Mouse (Mus musculus) Patski (cell line): ENCODE measurements around the gene Vmn2r108. TPM values are rescaled to one million over a fixed set of nuclear protein-coding genes. Genes with fewer than 3 reads are reported as not detected.
"Not testable (repeated sequence)": the region's sequence is repeated elsewhere in the genome, so short reads cannot be mapped to it uniquely, and the experiment has no call there.

Experiments
- ATAC-seq: fragments of 100-300 bp; one replicate; pipeline ENCODE4 v1.8.0; 2021
- CTCF ChIA-PET: fragments of 350-600 bp; sonication (Branson Sonifier 250); formaldehyde crosslinking; loops from one replicate; lab custom pipeline; 2022; ENCODE audit warnings: inconsistent platforms; lab: Charles Lee
- POLR2A ChIA-PET: fragments of 350-600 bp; sonication (Branson Sonifier 250); formaldehyde crosslinking; loops from one replicate; lab custom pipeline; 2022; ENCODE audit warnings: antibody characterized with exemption, inconsistent platforms; lab: Charles Lee
- DNase-seq: peaks from one replicate; pipeline ENCODE4 v3.0.0-alpha.2; 2011; ENCODE audit warnings: low read depth, low spot score
- H3K27me3 ChIP-seq: fragments of 371-371 bp; one replicate; pipeline ENCODE4 v1.5.1; 2021
- CTCF ChIP-seq: fragments of 100-300 bp; IDR thresholded peaks from one replicate; pipeline ENCODE4 v1.5.1; 2021
- in situ Hi-C: fragments of 300-500 bp; cut with MboI; formaldehyde crosslinking; loops from 3 replicates; pipeline ENCODE4 v1.11.1; 2018; ENCODE audit warnings: low pct_unique_long_range_greater_than_20kb, mixed read lengths
- polyA plus RNA-seq: library from polyadenylated mRNA; unstranded; gene quantifications from one replicate; pipeline ENCODE4 v1.2.3, GENCODE M21; 2021

Vmn2r108 gene
- polyA plus RNA-seq = not detected

- in situ Hi-C loops = no loop called here
- ChIA-PET POLR2A (no interaction called here), CTCF (no interaction called here)
- H3K27me3 ChIP-seq = no peaks in the 10 kb centered on the region
- ATAC-seq (no peak), DNase-seq (no peak)
- TF ChIP-seq CTCF = no peak
Observed at GRCm38 (mm10) chr17:20481231-20481630, at the start of gene Vmn2r108. Gene Vmn2r108, minus strand, starts transcription at chr17:20481331.

- DNase-seq, H3K27me3 ChIP-seq, ATAC-seq, in situ Hi-C loops, POLR2A ChIA-PET, CTCF ChIA-PET: not testable (repeated sequence)
Observed at GRCm38 (mm10) chr17:20508247-20508646, 27.1 kb upstream of the Vmn2r108 start.

GRCm38 (mm10) chr17:20497858-20498257 lies 16.7 kb upstream of the Vmn2r108 start, which contains the start of gene Vmn1r225:
Gene Vmn1r225, plus strand, starts transcription at chr17:20498158.
- POLR2A ChIA-PET = no interaction called here
- no peak for TF ChIP-seq CTCF
- ATAC-seq = no peak
- DNase-seq = no peak
- no peaks in the 10 kb centered on the region for H3K27me3 ChIP-seq
- CTCF ChIA-PET = no interaction called here
- in situ Hi-C loops = no loop called here

GRCm38 (mm10) chr17:20473311-20473710 lies 7.8 kb downstream of the Vmn2r108 start:
- H3K27me3 ChIP-seq = no peaks in the 10 kb centered on the region
- ChIA-PET CTCF (no interaction called here), POLR2A (no interaction called here)
- no peak for DNase-seq
- in situ Hi-C loops = no loop called here
- no peak for TF ChIP-seq CTCF
- no peak for ATAC-seq

GRCm38 (mm10) chr17:20439263-20439662 lies 41.9 kb downstream of the Vmn2r108 start:
- in situ Hi-C loops = no loop called here

GRCm38 (mm10) chr17:20413846-20414245 lies 67.3 kb downstream of the Vmn2r108 start, which contains the start of gene Vmn1r224:
Gene Vmn1r224, plus strand, starts transcription at chr17:20414146.
- no peak for TF ChIP-seq CTCF
- ChIA-PET POLR2A (no interaction called here), CTCF (no interaction called here)
- in situ Hi-C loops = no loop called here
- DNase-seq (no peak), ATAC-seq (no peak)
- no peaks in the 10 kb centered on the region for H3K27me3 ChIP-seq

More at GRCm38 (mm10) chr17:20439263-20439662, 41.9 kb downstream of the Vmn2r108 start:
- no peaks in the 10 kb centered on the region for H3K27me3 ChIP-seq
- ChIA-PET CTCF (no interaction called here), POLR2A (no interaction called here)
- no peak for TF ChIP-seq CTCF
- DNase-seq (no peak), ATAC-seq (no peak)

Other genes with a start within 250 kb of the Vmn2r108 start
- gene Vmn2r105, start 246.3 kb downstream of the Vmn2r108 start, polyA plus RNA-seq = not detected
- not detected for gene Vmn2r106, start 195.8 kb downstream of the Vmn2r108 start, polyA plus RNA-seq
- gene Vmn2r107, start 136.1 kb downstream of the Vmn2r108 start, polyA plus RNA-seq = not detected
- gene Vmn1r224, start 67.2 kb downstream of the Vmn2r108 start, polyA plus RNA-seq = not detected
- not detected for gene Vmn1r225, start 16.8 kb upstream of the Vmn2r108 start, polyA plus RNA-seq
- not detected for gene Vmn2r109, start 83.4 kb upstream of the Vmn2r108 start, polyA plus RNA-seq
- gene Vmn2r110, start 115.1 kb upstream of the Vmn2r108 start, polyA plus RNA-seq = not detected
- not detected for gene Fpr-rs3, start 143.5 kb upstream of the Vmn2r108 start, polyA plus RNA-seq
- gene Vmn1r226, start 201.5 kb upstream of the Vmn2r108 start, polyA plus RNA-seq = not detected
- gene Vmn1r227, start 248.5 kb upstream of the Vmn2r108 start, polyA plus RNA-seq = not detected